Mouse (Mus musculus): ENCODE measurements around the gene Bax. TPM values are rescaled to one million over a fixed set of nuclear protein-coding genes. Genes with fewer than 3 reads are reported as not detected.
A peak's percentile ranks its signal among the peaks of the same experiment; 100 is the strongest.
"Not testable (repeated sequence)": the region's sequence is repeated elsewhere in the genome, so short reads cannot be mapped to it uniquely, and the experiment has no call there.

Gene Bax
- polyA plus RNA-seq, 1 experiment from 2014 or later: 288 TPM

GRCm38 (mm10) chr7:45491264-45491663 is 24.6 kb upstream of the Bax start:
- ATAC-seq (replicated peaks): no peak
- Histone ChIP-seq H3K9ac (replicated peaks) (no peak overlapping the region), H3K4me3 (no peak overlapping the region), H3K9me3 (no peaks in the 10 kb centered on the region), H3K4me1 (peaks cover 16% of the 10 kb centered on the region), H3K27ac (replicated peaks) (no peak overlapping the region), H3K36me3 (peaks cover 28% of the 10 kb centered on the region), H3K4me2 (replicated peaks) (no peak overlapping the region), H3K27me3 (no peaks in the 10 kb centered on the region)
- WGBS: 30% methylated on average over 3 of the region's 3 CpGs

DNA sequence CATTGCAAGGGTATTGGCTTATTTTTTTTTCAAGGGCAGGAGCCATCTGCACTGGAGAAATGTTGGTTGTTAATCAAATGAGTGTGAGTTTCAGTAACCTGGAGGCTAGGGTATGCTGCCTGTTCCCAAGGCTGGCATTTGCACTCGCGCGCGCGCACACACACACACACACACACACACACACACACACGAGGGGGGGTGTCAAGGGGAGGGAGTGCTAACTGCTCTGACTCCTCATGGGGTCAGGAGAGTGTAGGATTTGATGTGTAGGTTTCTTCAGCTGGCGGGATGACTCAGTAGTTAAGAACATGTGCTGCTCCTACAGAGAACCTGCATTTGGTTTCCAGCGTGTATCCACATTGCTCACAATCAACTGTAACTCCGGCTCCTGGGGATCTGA is 24.1 kb upstream of the Bax start:
- H3K36me3 ChIP-seq: peaks cover 28% of the 10 kb centered on the region
- 63% methylated on average over 9 of the region's 9 CpGs for WGBS
- H3K9me3 ChIP-seq: no peaks in the 10 kb centered on the region
- ATAC-seq (replicated peaks): no peak
- H3K27me3 ChIP-seq: no peaks in the 10 kb centered on the region
- H3K9ac ChIP-seq (replicated peaks): no peak overlapping the region
- H3K27ac ChIP-seq (replicated peaks): no peak overlapping the region
- H3K4me2 ChIP-seq (replicated peaks): no peak overlapping the region
- no peak overlapping the region for H3K4me3 ChIP-seq
- H3K4me1 ChIP-seq: peaks cover 16% of the 10 kb centered on the region

DNA sequence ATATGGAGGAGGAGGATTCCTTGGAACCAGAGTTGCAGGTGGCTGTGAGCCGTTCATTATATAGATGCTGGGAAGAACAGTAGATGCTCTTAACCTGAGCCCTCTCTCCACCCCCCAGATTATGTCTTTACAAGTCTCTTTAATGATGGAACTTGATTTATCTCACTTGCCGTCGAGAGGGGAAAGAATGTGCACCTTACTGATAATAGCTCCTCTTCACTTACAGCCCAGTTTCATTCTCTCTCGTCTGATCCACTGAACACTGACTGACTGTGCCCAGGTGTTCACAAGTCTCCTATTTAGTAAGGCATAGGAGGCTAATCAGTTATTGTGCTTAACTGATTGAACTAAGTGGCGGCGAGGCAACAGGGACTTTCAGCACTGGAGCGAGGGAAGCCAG is 22.9 kb upstream of the Bax start:
- Histone ChIP-seq H3K9ac (replicated peaks) (no peak overlapping the region), H3K36me3 (peaks cover 18% of the 10 kb centered on the region), H3K4me3 (no peak overlapping the region), H3K9me3 (no peaks in the 10 kb centered on the region), H3K27me3 (no peaks in the 10 kb centered on the region), H3K4me2 (replicated peaks) (no peak overlapping the region), H3K4me1 (peaks cover 16% of the 10 kb centered on the region), H3K27ac (replicated peaks) (no peak overlapping the region)
- ATAC-seq (replicated peaks): no peak
- 83% methylated on average over 7 of the region's 7 CpGs for WGBS

- Histone ChIP-seq H3K36me3 (peaks cover 8% of the 10 kb centered on the region), H3K4me2 (replicated peaks) (peak within 1 kb of the TSS; percentile 81), H3K9me3 (no peaks in the 10 kb centered on the region), H3K9ac (replicated peaks) (peak within 1 kb of the TSS; percentile 56), H3K4me1 (peaks cover 16% of the 10 kb centered on the region), H3K4me3 (peak within 1 kb of the TSS; percentile 39), H3K27me3 (no peaks in the 10 kb centered on the region), H3K27ac (replicated peaks) (peak within 1 kb of the TSS; percentile 68)
- peak; percentile 71 for ATAC-seq (replicated peaks)
- 7% methylated on average over 37 of the region's 38 CpGs for WGBS
These were observed 21.9 kb upstream of the Bax start, which contains the start of gene Dhdh for GRCm38 (mm10) chr7:45488293-45489204. Gene Dhdh, minus strand, starts transcription at chr7:45488805.

DNA sequence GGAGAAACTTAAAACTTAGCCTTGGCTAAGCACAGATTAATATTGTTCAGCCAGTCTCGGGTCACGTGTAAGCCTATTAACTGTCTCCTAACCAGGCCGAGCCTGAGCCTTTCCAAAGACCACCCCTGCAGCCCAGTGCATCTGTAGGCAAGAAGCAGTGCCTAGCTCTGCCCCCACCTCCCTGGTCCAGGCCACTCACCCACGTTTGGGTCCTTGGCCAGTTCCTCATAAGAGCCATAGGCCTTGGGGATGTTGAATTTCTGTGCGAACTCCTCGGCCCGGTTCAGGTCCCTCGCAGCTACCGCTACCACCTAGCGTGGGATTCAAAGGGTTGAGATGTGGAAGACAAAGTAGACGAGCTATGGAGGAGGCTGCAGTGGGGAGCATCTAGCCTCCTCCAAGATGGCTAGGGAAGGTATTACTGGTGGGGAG is 21.2 kb upstream of the Bax start:
- ATAC-seq (replicated peaks): peak; percentile 67
- WGBS: 15% methylated on average over 11 of the region's 11 CpGs
- Histone ChIP-seq H3K4me1 (peaks cover 16% of the 10 kb centered on the region), H3K36me3 (peaks cover 1% of the 10 kb centered on the region; the same call in 1 of the 2 replicates), H3K4me2 (replicated peaks) (peak overlapping the region; percentile 81), H3K4me3 (peak overlapping the region; percentile 39), H3K27me3 (no peaks in the 10 kb centered on the region), H3K9ac (replicated peaks) (peak overlapping the region; percentile 56; the same call in 1 of the 2 replicates), H3K27ac (replicated peaks) (peak overlapping the region; percentile 68), H3K9me3 (no peaks in the 10 kb centered on the region)

GRCm38 (mm10) chr7:45486761-45487415 is 20.2 kb upstream of the Bax start, which contains the start of gene Gm45808:
Gene Gm45808, minus strand, starts transcription at chr7:45486811.
- Histone ChIP-seq H3K4me3 (no peak within 1 kb of the TSS), H3K9me3 (no peaks in the 10 kb centered on the region), H3K4me1 (peaks cover 16% of the 10 kb centered on the region), H3K9ac (replicated peaks) (no peak within 1 kb of the TSS), H3K36me3 (no peaks in the 10 kb centered on the region), H3K27me3 (no peaks in the 10 kb centered on the region), H3K27ac (replicated peaks) (no peak within 1 kb of the TSS), H3K4me2 (replicated peaks) (no peak within 1 kb of the TSS)
- no peak for ATAC-seq (replicated peaks)
- 87% methylated on average over 12 of the region's 12 CpGs for WGBS

DNA sequence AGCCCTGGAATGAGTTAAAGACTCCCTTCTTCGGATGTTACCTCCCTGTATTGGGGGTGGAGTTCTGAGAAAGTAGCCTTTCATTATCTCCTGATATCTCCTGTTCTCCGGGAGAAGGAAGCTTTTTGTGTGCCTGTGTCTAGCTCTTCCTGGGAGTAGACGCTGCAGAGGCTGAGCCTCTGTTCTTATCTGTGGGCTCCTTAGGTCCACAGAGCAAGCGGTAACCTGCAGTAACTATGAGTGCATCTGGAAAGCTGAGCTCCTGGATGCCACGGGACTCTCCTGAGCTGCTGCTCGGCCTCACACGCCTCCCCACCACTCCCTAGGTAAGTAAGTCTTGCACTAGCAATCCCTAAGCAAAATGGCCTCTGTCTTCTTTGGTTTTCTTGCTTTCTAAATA is 19.5 kb upstream of the Bax start:
- 85% methylated on average over 7 of the region's 7 CpGs for WGBS
- Histone ChIP-seq H3K9ac (replicated peaks) (no peak overlapping the region), H3K27me3 (no peaks in the 10 kb centered on the region), H3K4me1 (peaks cover 16% of the 10 kb centered on the region), H3K4me3 (no peak overlapping the region), H3K36me3 (no peaks in the 10 kb centered on the region), H3K9me3 (no peaks in the 10 kb centered on the region), H3K4me2 (replicated peaks) (no peak overlapping the region), H3K27ac (replicated peaks) (no peak overlapping the region)
- no peak for ATAC-seq (replicated peaks)

DNA sequence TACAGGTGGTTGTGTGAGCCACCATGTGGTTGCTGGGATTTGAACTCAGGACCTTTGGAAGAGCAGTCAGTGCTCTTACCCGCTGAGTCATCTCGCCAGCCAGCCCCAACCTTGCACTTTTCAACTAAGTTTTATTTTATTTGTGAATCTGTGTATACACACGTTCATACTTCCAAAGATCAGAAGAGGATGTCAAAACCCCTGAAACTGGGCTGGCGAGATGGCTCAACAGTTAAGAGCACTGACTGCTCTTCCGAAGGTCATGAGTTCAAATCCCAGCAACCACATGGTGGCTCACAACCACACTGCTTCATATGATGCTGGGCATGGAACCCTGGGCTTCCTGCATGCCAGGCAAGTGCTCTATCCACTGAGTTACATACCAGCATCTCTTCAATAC is 18.3 kb upstream of the Bax start:
- 93% methylated on average over 5 of the region's 5 CpGs for WGBS
- H3K36me3 ChIP-seq: not testable (repeated sequence)

DNA sequence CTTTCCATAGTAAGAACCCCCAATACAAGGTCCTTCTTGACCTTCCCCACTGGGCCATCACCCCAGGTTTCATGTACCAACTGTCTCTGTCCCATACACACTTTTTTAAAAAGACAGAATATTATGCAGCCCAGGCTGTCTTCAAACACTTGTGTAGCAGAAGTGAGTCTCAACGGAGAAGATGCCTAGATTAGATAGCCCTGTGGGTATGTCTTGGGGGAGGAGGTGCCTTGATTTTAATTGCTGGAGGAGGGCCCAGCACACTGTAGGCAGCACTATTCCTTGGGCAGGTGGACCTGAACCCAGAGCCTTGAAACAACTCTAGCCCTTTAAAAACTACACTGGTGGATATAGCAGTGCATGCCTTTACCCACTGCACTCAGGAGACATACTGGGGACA is 15.5 kb upstream of the Bax start:
- H3K4me1 ChIP-seq: no peaks in the 10 kb centered on the region
- no peak overlapping the region for H3K9ac ChIP-seq (replicated peaks)
- 89% methylated on average over 1 of the region's 1 CpGs for WGBS
- no peaks in the 10 kb centered on the region for H3K36me3 ChIP-seq
- no peaks in the 10 kb centered on the region for H3K9me3 ChIP-seq
- H3K27ac ChIP-seq (replicated peaks): no peak overlapping the region
- H3K4me2 ChIP-seq (replicated peaks): no peak overlapping the region
- no peaks in the 10 kb centered on the region for H3K27me3 ChIP-seq
- ATAC-seq (replicated peaks): no peak
- no peak overlapping the region for H3K4me3 ChIP-seq

More for the DNA sequence above, 18.3 kb upstream of the Bax start:
- H3K27me3 ChIP-seq; H3K27ac ChIP-seq (replicated peaks); H3K4me2 ChIP-seq (replicated peaks); ATAC-seq (replicated peaks); H3K9ac ChIP-seq (replicated peaks); H3K4me3 ChIP-seq; H3K9me3 ChIP-seq: not testable (repeated sequence)
- peaks cover 16% of the 10 kb centered on the region for H3K4me1 ChIP-seq

- 56% methylated on average over 15 of the region's 15 CpGs for WGBS
- peak; percentile 84 for ATAC-seq (replicated peaks)
These were observed 14.8 kb upstream of the Bax start, which contains the start of gene Tulp2 for GRCm38 (mm10) chr7:45481374-45481927. Gene Tulp2, plus strand, starts transcription at chr7:45481877.

GRCm38 (mm10) chr7:45480310-45480709 is 13.6 kb upstream of the Bax start:
- not testable (repeated sequence) for H3K4me1 ChIP-seq; H3K4me2 ChIP-seq (replicated peaks); H3K9me3 ChIP-seq; H3K36me3 ChIP-seq; H3K27ac ChIP-seq (replicated peaks); ATAC-seq (replicated peaks); H3K9ac ChIP-seq (replicated peaks); H3K27me3 ChIP-seq; H3K4me3 ChIP-seq
- WGBS: 90% methylated on average over 3 of the region's 4 CpGs

More at GRCm38 (mm10) chr7:45481374-45481927, 14.8 kb upstream of the Bax start, which contains the start of gene Tulp2:
- Histone ChIP-seq H3K27me3 (no peaks in the 10 kb centered on the region), H3K9me3 (no peaks in the 10 kb centered on the region), H3K4me2 (replicated peaks) (no peak within 1 kb of the TSS), H3K36me3 (no peaks in the 10 kb centered on the region), H3K4me3 (no peak within 1 kb of the TSS), H3K4me1 (no peaks in the 10 kb centered on the region), H3K9ac (replicated peaks) (no peak within 1 kb of the TSS), H3K27ac (replicated peaks) (no peak within 1 kb of the TSS)

- no peaks in the 10 kb centered on the region for H3K4me1 ChIP-seq
- H3K27ac ChIP-seq (replicated peaks): no peak overlapping the region
- no peaks in the 10 kb centered on the region for H3K27me3 ChIP-seq
- no peak overlapping the region for H3K4me3 ChIP-seq
- no peaks in the 10 kb centered on the region for H3K36me3 ChIP-seq
- no peak for ATAC-seq (replicated peaks)
- no peaks in the 10 kb centered on the region for H3K9me3 ChIP-seq
- H3K4me2 ChIP-seq (replicated peaks): no peak overlapping the region
- H3K9ac ChIP-seq (replicated peaks): no peak overlapping the region
- WGBS: 97% methylated on average over 7 of the region's 7 CpGs
These were observed 12.1 kb upstream of the Bax start for GRCm38 (mm10) chr7:45478774-45479173.

All from forebrain, embryonic 15.5 days (tissue).